Mouse (Mus musculus): ENCODE results near the gene Myo15b.
"Not testable (repeated sequence)": the region's sequence is repeated elsewhere in the genome, so short reads cannot be mapped to it uniquely, and the experiment has no call there.

The Myo15b gene

GRCm38 (mm10) chr11:115832064-115832463, 26.1 kb upstream of the Myo15b start:
- DNase-seq, result no peak

- no peak for DNase-seq
Observed at GRCm38 (mm10) chr11:115832523-115832922, 25.7 kb upstream of the Myo15b start.

DNA sequence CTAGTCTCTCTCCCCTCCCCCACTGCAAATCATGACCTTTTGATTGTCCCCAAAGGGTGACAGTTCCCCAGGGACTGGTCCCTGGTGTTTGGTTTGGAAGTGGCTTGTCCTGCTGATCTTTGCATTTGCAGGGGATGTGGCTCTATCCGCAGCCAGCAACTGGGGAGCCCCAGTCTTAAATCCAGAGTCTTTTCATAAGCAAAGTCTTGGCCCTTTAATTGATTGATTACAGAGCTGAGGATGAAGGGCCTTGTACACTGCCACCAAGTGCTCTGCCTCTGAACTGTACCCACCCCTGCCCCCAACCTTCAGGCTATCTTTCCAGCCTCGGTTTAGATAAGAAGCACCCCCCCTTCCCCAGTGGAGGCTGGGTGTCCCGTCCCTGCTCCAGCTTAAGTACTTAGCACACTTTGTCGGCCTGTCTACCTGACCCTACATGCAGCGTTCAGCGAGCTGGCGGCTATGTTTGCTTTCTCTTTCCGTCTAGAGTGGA, 25.1 kb upstream of the Myo15b start:
- DNase-seq, result no peak

DNA sequence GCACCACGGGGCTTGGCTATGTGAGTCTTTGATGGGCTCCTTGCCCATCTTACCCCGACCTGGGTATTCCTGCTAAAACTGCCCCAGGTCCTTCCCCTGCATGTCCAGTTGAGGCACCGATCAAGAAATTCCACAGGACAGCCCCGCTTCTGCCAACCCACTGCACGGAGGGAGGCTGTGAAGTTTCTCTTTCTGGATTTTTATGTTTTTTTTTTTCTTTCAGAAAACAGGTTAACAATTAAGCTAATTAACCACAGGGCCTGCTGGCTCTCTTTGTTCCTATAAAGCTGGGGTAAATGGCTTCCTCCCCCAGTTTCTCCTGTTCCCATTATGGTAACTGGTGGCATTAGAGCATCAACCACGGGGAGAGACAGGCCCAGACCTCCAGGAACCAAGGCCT, 24.2 kb upstream of the Myo15b start:
- DNase-seq, result no peak

- no peak for DNase-seq
Observed at GRCm38 (mm10) chr11:115836656-115837395, 21.4 kb upstream of the Myo15b start.

DNA sequence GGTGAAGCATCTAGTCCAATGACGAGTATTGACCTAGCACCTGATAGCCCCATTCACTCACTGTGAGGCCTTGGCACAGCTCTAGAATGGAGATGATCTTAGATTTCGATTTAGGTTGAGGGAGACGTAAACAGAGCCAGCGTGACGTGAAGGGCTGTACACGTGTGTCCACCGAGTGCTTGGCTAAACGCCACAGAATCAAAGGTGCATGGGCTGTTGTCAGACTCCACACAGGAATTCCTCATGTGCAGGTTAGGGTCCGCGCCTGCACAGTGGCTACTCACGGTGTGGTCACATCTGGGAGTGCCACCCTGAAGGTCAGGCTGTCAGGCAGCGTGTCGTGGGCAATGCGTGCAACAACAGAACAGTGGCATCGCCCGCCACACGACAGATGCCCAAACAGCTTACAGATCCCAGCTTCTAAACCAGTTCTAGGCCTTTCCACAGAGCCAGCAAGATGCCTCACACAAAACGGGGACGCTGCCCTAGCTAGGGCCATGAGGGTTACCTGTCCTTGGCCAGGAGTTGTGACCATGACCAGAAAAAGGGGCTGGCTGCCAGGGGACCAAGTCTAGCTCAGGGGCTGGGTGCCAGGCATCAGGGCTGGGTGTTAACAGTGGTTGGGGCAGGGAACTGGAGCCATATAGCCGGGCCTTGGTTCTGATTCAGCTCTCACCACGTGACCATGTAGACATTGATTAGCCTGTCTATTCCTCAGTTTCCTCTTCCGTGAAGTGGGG, 20.4 kb upstream of the Myo15b start:
- DNase-seq, result no peak

DNA sequence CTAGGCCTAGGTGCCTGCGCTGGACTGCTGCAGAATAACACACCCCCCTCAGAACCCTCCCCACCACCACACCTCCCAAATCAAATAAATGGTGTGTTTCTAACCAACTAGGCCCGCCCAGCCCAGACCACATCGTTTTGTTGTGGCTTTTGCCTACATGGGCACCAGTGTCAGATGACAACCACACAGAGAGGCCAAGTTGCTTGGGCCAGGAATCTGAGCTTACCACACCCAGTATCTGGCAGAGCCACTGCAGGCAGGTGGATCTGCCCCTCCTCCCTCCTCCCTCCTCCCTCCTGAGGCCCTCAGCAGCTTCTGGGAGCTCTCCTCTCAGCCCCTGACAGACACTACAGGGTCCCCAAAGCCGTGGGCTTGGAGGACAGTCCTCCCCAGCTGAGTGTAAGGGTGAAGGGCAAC, 19.3 kb upstream of the Myo15b start:
- no peak for DNase-seq

GRCm38 (mm10) chr11:115839732-115840131, 18.5 kb upstream of the Myo15b start:
- DNase-seq, result no peak

GRCm38 (mm10) chr11:115841044-115841443, 17.2 kb upstream of the Myo15b start:
- no peak for DNase-seq

DNA sequence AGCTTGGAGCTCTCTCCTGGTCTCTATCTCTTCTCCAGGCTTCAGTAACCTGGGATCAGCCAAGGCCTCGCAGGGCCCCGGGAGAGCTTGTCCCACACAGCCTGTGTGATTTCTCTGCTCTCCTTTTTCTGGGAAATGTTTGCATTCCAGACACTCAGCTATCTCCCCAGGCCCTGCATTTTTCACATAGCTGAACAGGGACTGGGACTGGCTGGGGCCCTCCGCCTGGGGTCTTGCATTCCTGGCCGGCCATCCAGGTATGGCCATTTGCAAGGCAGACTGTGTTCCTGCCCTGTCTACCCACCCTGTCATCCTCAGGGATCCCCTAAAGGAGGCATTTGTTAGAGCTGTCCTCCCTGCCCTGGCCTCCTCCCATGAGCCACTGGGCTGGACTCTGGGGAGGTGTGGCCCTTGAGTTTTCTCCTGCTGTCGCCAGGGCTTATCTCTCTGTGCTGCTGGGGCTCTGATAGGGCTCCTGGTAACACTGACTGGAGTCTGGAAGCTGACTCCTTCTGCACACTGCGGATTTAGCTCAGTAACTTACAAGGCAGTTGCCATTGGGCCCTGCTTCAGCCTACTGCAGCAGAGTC, 16.1 kb upstream of the Myo15b start:
- no peak for DNase-seq

DNA sequence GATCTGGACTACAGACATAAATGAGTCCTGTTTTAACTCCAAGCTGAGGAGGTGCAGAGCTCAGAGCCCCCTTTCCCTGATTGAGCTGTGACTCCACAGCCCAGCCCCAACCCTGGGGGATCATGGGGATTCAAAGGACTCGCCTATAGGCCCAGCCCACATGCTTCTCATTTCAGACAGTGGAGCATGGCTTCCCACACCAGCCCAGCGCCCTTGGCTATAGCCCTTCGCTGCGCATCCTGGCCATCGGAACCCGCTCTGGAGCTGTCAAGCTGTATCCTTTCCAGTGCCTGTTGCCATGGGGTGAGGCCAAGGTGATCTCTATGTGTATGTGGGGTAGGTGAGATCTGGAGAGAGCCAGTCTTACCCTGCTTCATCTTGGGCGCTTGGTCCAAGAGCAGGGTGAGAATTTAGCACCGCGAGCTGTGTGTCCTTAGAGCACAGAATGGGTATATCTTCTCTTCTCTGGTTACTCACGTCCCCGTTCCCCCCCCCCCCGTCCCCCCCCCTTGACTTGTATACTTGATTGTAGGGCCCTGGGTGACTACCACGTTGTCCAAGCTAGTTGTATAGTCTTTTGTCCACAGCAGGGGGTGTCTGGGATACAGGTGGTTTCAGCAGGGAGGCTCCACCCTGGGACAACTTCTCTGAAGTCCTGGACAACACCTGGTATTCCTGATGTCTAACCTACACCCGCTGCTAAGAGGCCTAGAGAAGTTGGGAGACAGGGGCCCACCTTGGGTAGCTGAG, 14.9 kb upstream of the Myo15b start:
- no peak for DNase-seq

GRCm38 (mm10) chr11:115843891-115844239, 14.3 kb upstream of the Myo15b start:
- DNase-seq, result no peak

- no peak for DNase-seq
Observed at GRCm38 (mm10) chr11:115844240-115844639, 14.0 kb upstream of the Myo15b start.

DNA sequence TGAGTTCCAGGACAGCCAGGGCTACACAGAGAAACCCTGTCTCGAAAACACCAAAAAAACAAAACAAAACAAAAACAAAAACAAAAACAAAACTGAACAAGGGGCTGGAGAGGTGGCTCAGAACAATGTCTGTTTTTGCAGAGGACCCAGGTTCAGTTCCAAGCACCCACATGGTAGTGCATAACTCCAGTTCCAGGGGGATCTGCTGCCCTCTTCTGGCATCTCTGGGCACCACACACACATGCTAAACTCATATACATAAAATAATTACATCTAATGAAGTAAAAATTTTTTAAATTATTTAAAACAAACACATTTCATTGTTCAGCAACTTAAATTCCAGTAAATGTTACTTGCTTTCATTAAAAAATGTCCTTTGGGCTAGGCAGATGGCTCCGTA, 12.4 kb upstream of the Myo15b start:
- DNase-seq, result no peak

- DNase-seq, result no peak
Observed at GRCm38 (mm10) chr11:115854674-115855073, 3.5 kb upstream of the Myo15b start.

DNA sequence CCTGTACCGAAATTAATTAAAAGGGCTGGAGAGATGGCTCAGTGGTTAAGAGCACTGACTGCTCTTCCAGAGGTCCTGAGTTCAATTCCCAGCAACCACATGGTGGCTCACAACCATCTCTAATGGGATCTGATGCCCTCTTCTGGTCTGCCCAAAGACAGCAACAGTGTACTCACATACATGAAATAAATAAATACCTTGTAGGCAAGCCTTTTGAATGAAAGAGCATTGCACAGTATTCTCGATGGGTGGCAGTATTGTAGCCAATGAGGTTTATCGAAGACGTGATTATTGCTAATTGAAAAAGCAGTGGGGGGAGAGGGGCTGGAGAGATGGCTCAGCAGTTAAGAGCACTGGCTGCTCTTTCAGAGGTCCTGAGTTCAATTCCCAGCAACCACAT, 1.1 kb upstream of the Myo15b start:
- not testable (repeated sequence) for DNase-seq

DNA sequence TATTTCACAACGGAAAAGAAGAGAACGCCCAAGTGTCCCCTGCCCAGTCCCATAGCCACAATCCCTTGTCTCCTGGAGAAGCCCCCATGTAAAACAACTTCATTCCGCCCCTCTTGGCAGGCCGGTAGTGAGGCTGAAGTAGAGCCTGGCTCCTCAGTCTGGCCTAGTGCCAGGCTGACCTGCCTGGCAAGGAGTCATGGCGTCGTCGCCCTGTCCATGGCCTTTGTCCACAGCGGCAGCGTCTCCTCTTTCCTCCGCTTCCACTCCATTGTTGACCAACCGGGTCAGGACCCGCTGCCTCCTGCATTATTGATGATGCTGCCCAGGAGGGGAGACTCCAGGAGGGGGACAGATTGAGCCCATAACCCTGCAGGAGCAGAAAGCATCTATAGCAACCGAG, 270 bp upstream of the Myo15b start:
- no peak for DNase-seq

GRCm38 (mm10) chr11:115859143-115859945, 1.1 kb downstream of the Myo15b start:
- peak; percentile 67 to 75 for DNase-seq

DNA sequence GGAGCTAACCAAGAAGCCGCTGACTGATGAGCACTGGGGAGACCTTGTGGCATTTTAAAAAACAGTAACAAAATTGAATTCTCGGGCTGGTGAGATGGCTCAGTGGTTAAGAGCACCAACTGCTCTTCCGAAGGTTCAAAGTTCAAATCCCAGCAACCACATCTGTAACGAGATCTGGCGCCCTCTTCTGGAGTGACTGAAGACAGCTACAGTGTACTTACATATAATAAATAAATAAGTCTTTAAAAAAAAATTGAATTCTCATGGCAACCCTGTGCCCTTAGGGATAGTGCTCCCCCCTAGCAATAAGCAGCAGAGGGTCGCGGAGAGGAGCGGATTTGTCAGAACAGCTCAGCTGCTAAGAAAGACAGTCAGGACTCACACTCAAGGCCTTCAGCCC, 5.7 kb downstream of the Myo15b start:
- no peak for DNase-seq

- DNase-seq, result no peak
Observed at GRCm38 (mm10) chr11:115869393-115869792, 11.2 kb downstream of the Myo15b start.

GRCm38 (mm10) chr11:115872437-115872836, 14.2 kb downstream of the Myo15b start:
- DNase-seq, result no peak

GRCm38 (mm10) chr11:115875935-115876334, 17.7 kb downstream of the Myo15b start:
- DNase-seq, result no peak
